Mouse (Mus musculus) olfactory bulb, adult 2 months (tissue): ENCODE data around the gene C1qc. TPM values are rescaled to one million over a fixed set of nuclear protein-coding genes. Genes with fewer than 3 reads are reported as not detected.

Experiments
- H3K27ac ChIP-seq: fragments of 200-500 bp; 2 replicates; pipeline ENCODE4 v1.5.1; 2012; ENCODE audit warnings: low read depth, low read length; ENCODE audit not compliant: insufficient read depth
- H3K4me1 ChIP-seq: fragments of 200-500 bp; 2 replicates; pipeline ENCODE4 v1.6.1; 2012; ENCODE audit warnings: low read length; ENCODE audit not compliant: control insufficient read depth, insufficient read depth
- H3K4me3 ChIP-seq: fragments of 200-500 bp; 2 replicates; pipeline ENCODE4 v1.5.1; 2012; ENCODE audit warnings: mild to moderate bottlenecking, low read depth, low read length, moderate library complexity; ENCODE audit not compliant: insufficient read depth
- CTCF ChIP-seq: fragments of 200-500 bp; IDR thresholded peaks from 2 replicates; pipeline ENCODE4 v1.5.1; 2012; ENCODE audit warnings: low read depth, mild to moderate bottlenecking, low read length, moderate library complexity; ENCODE audit not compliant: insufficient read depth
- POLR2A ChIP-seq: fragments of 200-500 bp; IDR thresholded peaks from 2 replicates; pipeline ENCODE4 v1.6.1; 2012; ENCODE audit warnings: mild to moderate bottlenecking, low read depth, low read length, moderate library complexity; ENCODE audit not compliant: insufficient read depth
- WGBS: fragments of 180-500 bp; shearing (Covaris S2); methylation state at CpG from one replicate; pipeline ENCODE4 v1.1.7; 2018; 5-methylcytosine and 5-hydroxymethylcytosine counted together
- polyA plus RNA-seq: library from polyadenylated mRNA; stranded (reverse); fragments of >200 nt; gene quantifications from 2 replicates; pipeline ENCODE4 v1.2.4, GENCODE M21; 2012; ENCODE audit warnings: low replicate concordance; ENCODE audit not compliant: missing spikeins, insufficient read depth, insufficient read length

Gene C1qc
- not detected in 2 replicates for polyA plus RNA-seq

DNA sequence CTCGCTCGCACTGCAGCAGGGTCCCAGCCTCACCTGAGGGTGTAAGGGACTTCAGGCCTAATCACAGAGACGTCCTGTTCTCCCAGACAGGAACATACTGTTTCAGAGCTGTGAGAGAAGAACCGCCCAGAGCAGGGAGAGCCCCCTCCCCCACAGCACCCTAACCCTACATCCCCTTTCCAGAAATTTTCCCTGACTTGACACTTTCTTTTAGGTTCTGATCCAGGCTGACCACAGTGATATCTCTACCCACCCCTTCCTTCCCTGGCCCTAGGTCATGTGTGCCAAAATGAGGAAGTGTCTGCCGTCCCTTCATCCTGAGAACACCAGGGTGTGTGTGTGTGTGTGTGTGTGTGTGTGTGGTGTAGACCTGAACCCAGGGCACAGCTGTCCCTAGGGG is at the start of gene C1qc:
C1qc (minus strand) TSS at position 255 of the 400 bp plus-strand sequence.
- WGBS = 87% methylated on average over 5 of the region's 5 CpGs
- Histone ChIP-seq H3K4me3 (no peak within 1 kb of the TSS), H3K4me1 (no peaks in the 10 kb centered on the region; the same call in 1 of the 2 replicates), H3K27ac (no peak within 1 kb of the TSS)
- no peak for TF ChIP-seq CTCF
- no peak for TF ChIP-seq POLR2A

DNA sequence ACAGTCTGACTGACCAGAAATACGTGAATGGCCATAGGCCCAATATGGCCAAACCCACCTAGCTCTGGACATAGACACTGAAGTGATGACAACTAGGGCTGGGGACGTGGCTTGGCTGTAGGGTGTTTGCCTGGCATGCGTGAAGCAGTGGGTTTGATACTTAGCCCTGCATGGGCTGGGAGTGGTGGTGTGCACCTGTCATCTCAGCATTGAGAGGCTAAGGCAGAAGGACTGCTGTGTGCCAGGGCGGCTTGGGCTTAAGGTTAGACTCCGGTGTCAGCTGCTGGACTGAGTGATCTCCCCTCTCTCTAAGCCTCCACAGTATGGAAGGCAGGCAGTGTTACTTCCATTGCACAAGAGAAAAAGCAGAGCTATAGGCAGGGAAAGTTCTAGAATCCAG is 45.1 kb upstream of the C1qc start:
- Histone ChIP-seq H3K4me1 (no peaks in the 10 kb centered on the region), H3K4me3 (no peak overlapping the region), H3K27ac (no peak overlapping the region)
- WGBS = 92% methylated on average over 5 of the region's 5 CpGs
- TF ChIP-seq POLR2A = no peak
- no peak for TF ChIP-seq CTCF

DNA sequence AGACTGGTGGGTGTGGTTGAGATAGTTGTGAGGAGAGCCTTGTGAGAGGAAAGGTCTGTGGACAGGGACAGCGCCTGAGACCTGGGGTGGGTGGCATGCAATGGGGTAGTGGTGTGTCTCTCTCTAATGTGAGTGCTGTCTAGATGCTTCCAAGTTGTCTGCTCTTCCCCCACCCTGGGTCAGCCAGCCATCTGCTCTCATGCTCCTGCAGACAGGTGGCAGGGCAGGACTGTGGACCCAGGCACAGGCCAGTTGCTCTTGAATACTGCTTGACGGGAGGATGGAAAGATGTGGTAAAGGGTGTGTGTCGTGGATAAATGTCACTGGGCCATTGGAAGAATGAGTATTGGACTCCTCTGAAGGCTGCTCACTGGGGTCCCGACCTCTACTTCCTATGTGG is 44.5 kb upstream of the C1qc start:
- TF ChIP-seq CTCF = no peak
- no peak for TF ChIP-seq POLR2A
- no peak overlapping the region for H3K4me3 ChIP-seq
- WGBS = 87% methylated on average over 4 of the region's 4 CpGs
- H3K4me1 ChIP-seq = no peaks in the 10 kb centered on the region
- no peak overlapping the region for H3K27ac ChIP-seq

DNA sequence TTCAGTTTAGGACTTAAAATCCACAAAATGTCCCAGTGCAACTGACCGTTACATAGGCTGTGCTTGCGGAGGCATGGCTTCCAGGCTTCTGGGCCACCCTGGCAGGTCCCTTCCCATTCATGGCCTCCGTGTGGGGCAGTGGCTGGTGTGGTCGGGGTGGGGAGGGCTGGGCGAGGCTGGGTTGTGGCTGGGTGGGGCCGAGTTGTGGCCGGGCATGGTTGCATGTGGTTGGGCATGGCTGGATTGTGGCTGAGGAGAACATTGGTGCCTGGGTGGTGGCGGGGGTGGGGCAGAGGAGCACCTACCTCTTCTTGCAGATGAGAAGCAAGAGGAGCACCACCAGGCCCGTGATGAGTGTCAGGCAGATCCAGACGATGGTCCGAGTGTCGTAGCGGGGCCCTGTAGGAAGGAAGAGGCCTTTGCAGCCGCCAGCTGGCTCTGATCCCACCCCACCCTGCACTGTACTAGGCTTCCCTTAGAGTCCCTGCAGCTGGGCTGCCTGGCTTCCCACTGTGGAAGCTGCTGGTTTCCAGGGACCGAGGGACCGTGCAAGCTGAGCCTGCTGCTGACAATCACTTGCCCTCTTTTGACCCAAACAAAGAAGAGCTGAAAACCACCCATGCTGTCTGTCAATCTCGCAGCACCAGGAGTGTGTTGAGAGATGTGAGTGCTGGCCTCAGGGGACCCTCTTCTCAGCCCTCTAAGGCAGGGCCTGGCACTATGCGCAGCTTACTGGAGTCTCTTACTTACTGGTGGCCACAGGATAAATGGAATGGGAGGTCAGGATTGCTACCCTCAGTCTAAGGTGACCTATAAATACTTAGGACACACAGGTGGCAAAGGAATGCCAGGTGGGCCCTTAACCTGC is 42.1 kb upstream of the C1qc start:
- H3K4me1 ChIP-seq = no peaks in the 10 kb centered on the region
- TF ChIP-seq CTCF (no peak), POLR2A (no peak)
- no peak overlapping the region for H3K4me3 ChIP-seq
- H3K27ac ChIP-seq = no peak overlapping the region
- WGBS = 59% methylated on average over 18 of the region's 18 CpGs

DNA sequence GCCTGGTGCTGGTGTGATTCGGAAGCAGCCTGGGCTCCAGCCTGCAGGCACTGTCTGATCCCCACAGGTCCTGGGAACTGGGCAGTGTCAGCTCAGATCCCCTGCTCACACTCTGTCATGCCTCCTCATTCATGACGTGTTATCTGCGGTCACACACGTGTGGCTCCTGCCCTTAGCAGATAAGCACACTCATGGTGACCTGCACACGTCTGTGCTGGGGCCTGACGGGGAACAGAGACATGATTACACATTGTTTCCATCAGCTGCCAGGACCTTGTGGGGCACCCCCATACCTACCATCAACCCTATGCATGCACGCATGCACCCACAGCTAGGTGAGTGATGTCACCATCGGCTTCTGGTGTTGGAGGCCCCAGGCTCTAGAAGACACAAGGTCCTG is 37.6 kb upstream of the C1qc start:
- TF ChIP-seq CTCF = no peak
- TF ChIP-seq POLR2A = no peak
- 96% methylated on average over 8 of the region's 8 CpGs for WGBS

DNA sequence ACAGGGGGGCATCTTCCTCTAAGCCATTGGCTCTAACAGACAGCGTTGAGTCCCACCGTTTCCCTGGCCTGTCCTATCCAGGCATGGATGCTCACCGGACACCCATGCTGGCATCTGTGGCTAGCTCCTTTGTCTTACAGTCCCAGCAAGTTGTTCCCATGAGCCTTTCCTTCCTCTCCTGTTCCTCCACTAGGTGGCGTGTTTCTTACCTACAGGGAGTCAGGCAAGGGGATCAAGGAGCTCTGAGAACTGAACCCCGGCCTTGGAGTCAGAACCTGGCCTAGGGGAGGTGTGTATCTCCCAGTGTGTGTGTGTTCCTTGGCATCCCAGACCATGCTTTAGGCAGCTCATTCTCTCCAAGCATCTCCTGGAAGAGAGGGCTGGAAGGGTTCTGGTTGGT is 36.1 kb upstream of the C1qc start:
- no peak overlapping the region for H3K4me3 ChIP-seq
- H3K4me1 ChIP-seq = peaks cover 6% of the 10 kb centered on the region; the same call in 1 of the 2 replicates

More for the DNA sequence above, 37.6 kb upstream of the C1qc start:
- H3K4me3 ChIP-seq = no peak overlapping the region
- no peak overlapping the region for H3K27ac ChIP-seq
- H3K4me1 ChIP-seq = peaks cover 6% of the 10 kb centered on the region; the same call in 1 of the 2 replicates

DNA sequence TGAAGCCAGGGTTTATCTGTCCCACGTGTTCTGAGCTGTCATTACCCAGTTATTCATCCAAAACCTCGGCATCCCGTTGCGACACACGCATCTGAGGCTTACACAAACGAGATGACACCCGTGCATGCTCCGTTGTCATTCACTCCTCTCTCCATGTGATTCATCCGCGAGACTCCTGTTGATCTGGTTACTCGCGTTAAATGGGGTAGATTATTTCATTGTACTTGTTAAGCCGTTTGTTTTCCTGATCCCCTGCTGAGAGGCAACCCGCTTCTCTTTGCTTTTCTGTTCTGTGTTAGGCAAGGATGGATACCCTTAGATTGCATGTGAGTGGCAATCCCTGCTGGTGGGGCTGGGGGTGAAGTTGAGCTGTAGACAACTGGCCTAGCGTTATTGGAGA is 32.9 kb upstream of the C1qc start:
- 17% methylated on average over 15 of the region's 15 CpGs for WGBS

More for the DNA sequence above, 36.1 kb upstream of the C1qc start:
- H3K27ac ChIP-seq = no peak overlapping the region
- TF ChIP-seq CTCF = 0 out of 2 replicates have a peak, but pooled peaks have one; percentile 14
- no peak for TF ChIP-seq POLR2A
- WGBS = 34% methylated on average over 5 of the region's 5 CpGs

DNA sequence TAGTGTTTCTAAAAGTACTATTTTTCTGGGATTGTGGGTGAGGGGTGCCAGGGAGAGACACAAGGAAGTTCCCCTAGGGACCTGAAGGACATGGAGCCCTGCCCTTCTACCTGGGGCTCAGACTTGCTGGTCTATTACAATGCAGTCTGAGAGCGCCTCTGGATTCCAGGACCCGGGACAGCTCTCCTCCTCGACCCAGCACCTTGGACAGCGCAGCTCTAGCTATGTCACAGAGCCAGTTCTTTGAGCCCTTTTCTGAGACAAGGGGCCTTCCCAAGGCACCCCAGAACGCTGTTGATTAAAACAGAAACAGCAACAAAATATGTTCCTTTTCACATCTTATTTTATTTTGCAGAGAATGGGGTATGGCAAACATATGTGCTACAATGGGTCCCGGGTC is 31.7 kb upstream of the C1qc start:
- Histone ChIP-seq H3K4me3 (no peak overlapping the region), H3K27ac (no peak overlapping the region)
- 61% methylated on average over 6 of the region's 6 CpGs for WGBS

More for the DNA sequence above, 32.9 kb upstream of the C1qc start:
- Histone ChIP-seq H3K4me3 (no peak overlapping the region), H3K27ac (no peak overlapping the region), H3K4me1 (peaks cover 6% of the 10 kb centered on the region; the same call in 1 of the 2 replicates)
- TF ChIP-seq POLR2A (no peak), CTCF (no peak)

DNA sequence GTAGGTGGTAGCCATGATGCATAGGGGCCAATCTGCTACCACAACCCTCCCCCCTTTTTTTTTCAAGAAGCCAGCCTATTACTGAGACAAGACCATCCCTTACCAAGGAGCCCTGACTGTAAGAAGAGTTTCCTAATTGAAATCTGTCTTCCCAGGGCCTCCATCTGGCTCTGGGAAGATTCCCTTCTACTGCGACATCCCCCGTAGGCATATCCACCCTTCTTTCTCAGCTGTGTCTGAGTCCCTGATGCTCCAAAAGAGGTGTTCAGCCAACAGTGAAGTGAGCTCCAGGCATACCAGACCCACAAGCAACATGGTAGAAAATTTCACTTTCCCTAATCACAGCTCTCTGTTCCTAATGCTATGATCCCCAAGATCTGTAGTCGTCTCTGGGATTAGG is 26.7 kb upstream of the C1qc start:
- no peak overlapping the region for H3K4me3 ChIP-seq
- no peak overlapping the region for H3K27ac ChIP-seq
- TF ChIP-seq POLR2A (no peak), CTCF (no peak)
- H3K4me1 ChIP-seq = peaks cover 9% of the 10 kb centered on the region
- WGBS = 87% methylated on average over 3 of the region's 3 CpGs

More for the DNA sequence above, 31.7 kb upstream of the C1qc start:
- H3K4me1 ChIP-seq = peaks cover 6% of the 10 kb centered on the region; the same call in 1 of the 2 replicates
- TF ChIP-seq POLR2A = no peak
